Mouse (Mus musculus): ENCODE results near the gene Gm13287.
"Not testable (repeated sequence)": the region's sequence is repeated elsewhere in the genome, so short reads cannot be mapped to it uniquely, and the experiment has no call there.

Gm13287 gene

GRCm38 (mm10) chr4:88799365-88799764 lies 3.7 kb upstream of the Gm13287 start, which contains the start of gene Gm13285:
Gm13285 (plus strand) TSS chr4:88799665.
- DNase-seq = not testable (repeated sequence)

DNA sequence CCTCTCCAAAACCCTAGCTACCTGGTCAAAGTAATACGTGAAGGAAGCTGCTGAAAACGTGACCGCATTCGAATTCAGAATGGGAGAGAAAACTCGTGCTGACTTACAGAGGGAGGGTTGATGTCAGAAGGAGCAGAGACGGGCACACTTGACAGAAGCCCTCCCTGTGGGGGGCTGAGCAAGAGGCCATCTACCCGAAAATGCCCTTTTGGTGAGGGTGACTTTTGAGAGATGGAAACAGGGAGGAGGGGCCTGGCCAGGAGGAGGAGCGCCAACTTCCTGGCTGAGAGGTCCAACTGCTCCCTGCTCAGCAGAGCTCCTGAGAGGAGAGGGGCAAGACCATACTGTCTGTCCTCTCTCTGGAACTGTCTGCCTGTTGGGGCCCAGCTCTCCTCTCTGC lies 2.2 kb downstream of the Gm13287 start, which contains the start of gene Gm13288:
Gene Gm13288, plus strand, starts transcription at position 301 of the 400 bp plus-strand sequence.
- DNase-seq = not testable (repeated sequence)

DNA sequence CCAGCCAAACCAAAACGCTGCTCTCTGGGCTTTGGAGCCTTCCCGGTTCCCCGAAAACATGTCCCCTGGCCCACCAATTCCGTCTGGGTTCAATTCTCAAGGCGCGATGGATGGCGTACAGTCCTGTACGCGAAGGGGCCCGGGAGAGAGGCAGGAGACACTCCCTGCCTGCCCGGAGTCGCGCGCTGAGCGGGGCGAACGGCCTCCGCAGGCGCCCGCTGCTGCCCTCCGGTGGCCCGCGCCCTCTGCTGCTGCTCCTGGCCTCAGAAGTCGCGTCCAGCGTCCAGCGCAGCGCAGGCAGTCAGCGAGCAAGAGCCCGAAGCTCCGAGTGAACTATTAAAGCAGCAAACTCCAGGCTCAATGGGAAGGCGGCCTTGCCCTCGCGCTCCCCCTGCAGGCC lies 2.7 kb downstream of the Gm13287 start:
- DNase-seq = not testable (repeated sequence)

GRCm38 (mm10) chr4:88815928-88816327 lies 12.9 kb downstream of the Gm13287 start, which contains the start of gene Ifna7:
Ifna7 (plus strand) TSS chr4:88816228.
- DNase-seq = no peak

DNA sequence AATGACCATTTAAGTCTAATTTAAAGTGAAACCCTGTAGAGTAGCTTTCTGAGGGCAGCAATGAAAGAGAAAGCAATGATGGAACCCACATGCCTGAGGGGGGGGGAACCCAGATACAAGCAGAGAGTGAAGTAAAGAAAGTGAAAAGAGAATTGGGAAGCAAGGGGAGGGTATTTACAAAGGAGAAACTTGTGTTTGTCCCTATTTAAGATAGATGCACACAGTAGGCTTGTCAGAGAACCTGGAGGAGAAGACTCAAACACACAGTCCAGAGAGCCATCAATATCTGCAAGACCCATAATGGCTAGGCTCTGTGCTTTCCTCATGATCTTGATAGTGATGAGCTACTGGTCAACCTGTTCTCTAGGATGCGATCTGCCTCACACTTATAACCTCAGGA lies 16.6 kb downstream of the Gm13287 start, which contains the start of gene Ifna11:
Gene Ifna11, plus strand, starts transcription at position 301 of the 400 bp plus-strand sequence.
- no peak for DNase-seq

DNA sequence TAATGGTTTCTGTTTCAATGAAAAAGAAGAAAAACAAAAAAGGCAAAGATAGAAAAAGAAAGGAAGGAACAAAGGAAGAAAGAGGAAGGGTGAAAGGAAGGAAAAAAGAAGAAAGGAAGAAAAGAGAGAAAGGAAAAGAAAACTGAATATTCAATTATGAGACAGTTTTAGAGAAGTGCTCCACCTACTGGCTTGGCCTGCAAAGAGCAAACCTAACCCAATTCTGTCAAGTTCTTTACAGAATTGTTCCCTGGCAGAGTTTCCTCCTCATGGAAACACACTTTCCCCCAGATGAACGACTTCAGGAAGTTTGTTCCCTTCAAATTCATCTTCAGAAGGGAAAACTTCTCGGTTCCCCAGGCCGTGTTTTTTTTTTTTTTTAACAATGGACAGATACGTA lies 19.9 kb downstream of the Gm13287 start:
- DNase-seq = peak; percentile 48

- DNase-seq = not testable (repeated sequence)
Observed at GRCm38 (mm10) chr4:88827116-88827515, 24.1 kb downstream of the Gm13287 start, which contains the start of gene Ifna6. Ifna6 (plus strand) TSS chr4:88827416.

DNA sequence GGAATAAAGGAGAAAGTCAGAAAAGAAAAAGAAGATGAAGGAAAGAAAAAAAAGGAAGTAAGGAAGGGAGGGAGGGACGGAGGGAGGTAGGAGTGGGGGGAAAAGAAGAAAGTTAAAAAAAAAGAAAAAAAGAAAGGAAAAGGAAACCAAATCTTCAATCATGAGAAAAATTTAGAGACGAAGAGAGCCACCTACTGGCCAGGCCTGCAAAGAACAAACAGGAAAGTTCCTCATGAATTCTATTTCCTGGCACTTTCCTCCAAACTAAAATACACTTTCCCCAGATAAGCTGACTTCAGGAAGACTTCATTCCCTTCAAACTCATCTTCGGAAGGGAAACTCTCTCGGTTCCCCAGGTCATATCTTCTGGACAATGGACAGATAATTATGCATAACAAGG lies 27.5 kb downstream of the Gm13287 start:
- DNase-seq = peak; percentile 26

GRCm38 (mm10) chr4:88835225-88835624 lies 32.2 kb downstream of the Gm13287 start, which contains the start of gene Ifna5:
Ifna5 (plus strand) TSS chr4:88835525.
- not testable (repeated sequence) for DNase-seq

DNA sequence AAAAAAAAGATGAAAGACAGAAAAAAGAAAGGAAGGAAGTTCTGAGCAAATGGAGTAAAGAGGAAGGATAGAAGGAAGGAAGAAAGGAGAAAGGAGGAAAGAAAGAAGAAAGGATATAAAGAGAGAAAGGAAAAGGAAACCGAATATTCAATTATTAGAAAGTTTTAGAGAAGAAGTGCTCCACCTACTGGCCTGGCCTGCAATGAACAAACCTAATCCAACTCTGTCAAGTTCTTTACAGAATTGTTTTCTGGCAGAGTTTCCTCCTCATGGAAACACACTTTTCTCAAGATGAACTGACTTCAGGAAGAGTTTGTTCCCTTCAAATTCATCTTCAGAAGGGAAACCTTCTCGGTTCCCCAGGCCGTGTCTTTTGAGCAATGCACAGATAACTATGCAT lies 35.8 kb downstream of the Gm13287 start:
- DNase-seq = peak; percentile 14

- no peak for DNase-seq
Observed at GRCm38 (mm10) chr4:88840058-88840457, 37.0 kb downstream of the Gm13287 start.

DNA sequence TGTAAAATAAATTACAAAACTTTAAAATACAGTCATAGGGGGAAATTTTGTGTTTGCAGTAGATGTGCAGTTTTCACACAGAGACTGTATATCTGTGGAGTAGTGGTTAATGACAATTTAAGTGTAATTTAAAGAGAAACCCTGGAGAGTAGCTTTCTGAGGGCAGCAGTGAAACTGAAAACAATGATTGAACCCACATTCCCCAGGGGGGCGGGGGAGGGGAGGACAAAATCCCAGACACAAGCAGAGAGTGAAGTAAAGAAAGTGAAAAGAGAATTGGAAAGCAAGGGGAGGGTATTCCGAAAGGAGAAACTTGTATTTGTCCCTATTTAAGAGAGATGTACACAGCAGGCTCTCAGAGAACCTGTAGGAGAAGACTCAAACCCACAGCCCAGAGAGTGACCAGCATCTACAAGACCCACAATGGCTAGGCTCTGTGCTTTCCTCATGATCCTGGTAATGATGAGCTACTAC lies 38.4 kb downstream of the Gm13287 start, which contains the start of gene Ifna4:
Gene Ifna4, plus strand, starts transcription at position 424 of the 474 bp plus-strand sequence.
- DNase-seq = no peak

DNA sequence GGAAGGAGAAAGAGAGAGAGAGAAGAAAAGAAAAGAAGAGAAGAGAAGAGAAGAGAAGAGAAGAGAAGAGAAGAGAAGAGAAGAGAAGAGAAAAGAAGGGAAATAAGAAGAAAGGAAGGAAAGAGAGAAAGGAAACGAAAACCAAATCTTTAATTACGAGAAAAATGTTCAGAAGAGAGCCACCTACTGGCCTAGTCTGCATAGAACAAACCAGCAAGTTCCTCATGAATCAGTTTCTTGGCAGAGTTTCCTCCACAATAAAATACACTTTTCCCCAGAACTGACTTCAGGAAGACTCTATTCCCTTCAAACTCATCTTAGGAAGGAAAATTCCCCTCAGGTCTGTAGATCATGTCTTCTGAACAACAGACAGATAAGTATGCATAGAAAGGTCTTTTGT lies 42.3 kb downstream of the Gm13287 start:
- no peak for DNase-seq

GRCm38 (mm10) chr4:88849698-88850097 lies 46.6 kb downstream of the Gm13287 start, which contains the start of gene Ifna1:
Ifna1 (plus strand) TSS chr4:88850087.
- no peak for DNase-seq

DNA sequence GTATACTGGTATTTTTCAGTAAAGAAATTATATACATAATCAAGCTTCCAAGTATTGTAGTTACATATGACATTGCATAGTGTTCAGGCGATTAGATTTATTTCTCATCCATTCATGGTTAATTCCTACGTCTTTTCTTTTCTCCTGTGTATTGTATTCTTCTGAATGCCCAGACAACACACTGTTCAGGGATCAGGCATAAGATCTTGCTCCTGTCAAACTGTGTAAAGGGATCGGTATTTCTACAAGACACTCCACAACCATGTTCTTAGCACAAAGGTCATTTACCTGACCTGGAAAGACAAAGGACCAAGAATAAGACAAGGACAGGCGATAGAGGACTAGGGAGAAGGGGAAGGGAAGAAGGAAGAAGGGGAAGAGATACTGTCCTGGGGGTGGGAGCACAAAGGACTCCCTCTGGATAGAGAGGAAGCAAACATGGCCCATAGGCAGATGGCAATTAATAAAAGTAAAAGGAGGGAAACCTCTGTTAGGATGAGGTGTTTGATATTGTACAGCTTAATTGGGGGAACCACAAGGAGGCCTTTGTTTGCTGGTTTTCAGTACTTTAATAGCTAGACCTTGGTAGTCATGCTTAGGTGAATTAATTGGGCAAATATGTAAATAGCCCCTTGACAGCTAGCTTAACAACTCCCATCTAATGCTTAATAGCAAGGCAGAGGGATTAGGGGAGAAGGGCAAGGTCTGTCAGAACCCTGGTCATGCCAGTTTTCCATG lies 48.1 kb downstream of the Gm13287 start:
- DNase-seq = peak; percentile 50

Measured in retina, postnatal 1 day (tissue).